Mouse (Mus musculus): Measurements from ENCODE around the gene Tymp. TPM values are rescaled to one million over a fixed set of nuclear protein-coding genes. Genes with fewer than 3 reads are reported as not detected.

Tymp gene
- polyA plus RNA-seq, 1 experiment, result 3.4 TPM

- no peaks in the 10 kb centered on the region for H3K79me2 ChIP-seq (ENCODE audit: control insufficient read depth, insufficient read depth)
- no peak overlapping the region for H3ac ChIP-seq (ENCODE audit: control insufficient read depth, insufficient read length, low read depth)
- H3K4me3 ChIP-seq (ENCODE audit: insufficient read depth, poor library complexity, severe bottlenecking), result no peak overlapping the region
- peaks cover 15% of the 10 kb centered on the region for H3K27me3 ChIP-seq (ENCODE audit: control insufficient read depth, insufficient read depth, insufficient read length)
- H3K36me3 ChIP-seq (ENCODE audit: control insufficient read depth, insufficient read depth), result no peaks in the 10 kb centered on the region
- no peaks in the 10 kb centered on the region for H3K79me3 ChIP-seq (ENCODE audit: low read depth)
- TF ChIP-seq FOSL1 (IDR thresholded peaks at IDR 0.05; ENCODE audit: insufficient read depth, low read length, poor library complexity, severe bottlenecking), result no peak
- no peak for TF ChIP-seq MYOG (IDR thresholded peaks at IDR 0.05; ENCODE audit: control insufficient read depth, extremely low read depth, insufficient read length)
- TF ChIP-seq MYOD1 (IDR thresholded peaks at IDR 0.05; ENCODE audit: control insufficient read depth, insufficient read length, low read depth), result no peak
- TF ChIP-seq CEBPB (IDR thresholded peaks at IDR 0.05; ENCODE audit: low read depth), result no peak
- no peak for TF ChIP-seq MAX (IDR thresholded peaks at IDR 0.05)
- no peak for TF ChIP-seq CTCF (IDR thresholded peaks at IDR 0.05; ENCODE audit: control insufficient read depth, insufficient read depth, insufficient read length)
- no peak for TF ChIP-seq USF1 (IDR thresholded peaks at IDR 0.05; ENCODE audit: low read depth)
Observed at GRCm38 (mm10) chr15:89406691-89407090, 29.9 kb upstream of the Tymp start.

GRCm38 (mm10) chr15:89404831-89405623 lies 28.2 kb upstream of the Tymp start:
- Histone ChIP-seq H3ac (ENCODE audit: control insufficient read depth, insufficient read length, low read depth) (no peak overlapping the region), H3K79me3 (ENCODE audit: low read depth) (no peaks in the 10 kb centered on the region), H3K79me2 (ENCODE audit: control insufficient read depth, insufficient read depth) (no peaks in the 10 kb centered on the region), H3K4me3 (ENCODE audit: insufficient read depth, poor library complexity, severe bottlenecking) (no peak overlapping the region), H3K36me3 (ENCODE audit: control insufficient read depth, insufficient read depth) (no peaks in the 10 kb centered on the region), H3K27me3 (ENCODE audit: control insufficient read depth, insufficient read depth, insufficient read length) (peaks cover 19% of the 10 kb centered on the region)
- no peak for TF ChIP-seq MYOD1 (IDR thresholded peaks at IDR 0.05; ENCODE audit: control insufficient read depth, insufficient read length, low read depth)
- TF ChIP-seq USF1 (IDR thresholded peaks at IDR 0.05; ENCODE audit: low read depth), result peak; percentile 33

DNA sequence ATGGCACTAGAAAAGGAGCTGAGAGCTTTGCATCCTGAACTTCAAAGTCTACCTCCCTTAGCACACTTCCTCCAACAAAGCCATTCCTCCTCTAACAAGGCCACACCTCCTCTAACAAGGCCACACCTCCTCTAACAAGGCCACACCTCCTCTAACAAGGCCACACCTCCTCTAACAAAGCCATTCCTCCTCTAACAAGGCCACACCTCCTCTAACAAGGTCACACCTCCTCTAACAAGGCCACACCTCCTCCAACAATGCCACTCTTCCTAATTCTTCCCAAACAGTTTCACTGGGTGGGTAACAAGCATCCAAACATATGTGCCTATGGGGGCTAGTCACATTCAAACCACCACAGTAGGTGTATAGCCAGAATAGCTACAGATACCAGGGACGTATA lies 25.6 kb upstream of the Tymp start:
- Histone ChIP-seq H3K36me3 (ENCODE audit: control insufficient read depth, insufficient read depth) (no peaks in the 10 kb centered on the region), H3K79me3 (ENCODE audit: low read depth) (no peaks in the 10 kb centered on the region), H3K27me3 (ENCODE audit: control insufficient read depth, insufficient read depth, insufficient read length) (peaks cover 29% of the 10 kb centered on the region), H3ac (ENCODE audit: control insufficient read depth, insufficient read length, low read depth) (no peak overlapping the region), H3K4me3 (ENCODE audit: insufficient read depth, poor library complexity, severe bottlenecking) (no peak overlapping the region), H3K79me2 (ENCODE audit: control insufficient read depth, insufficient read depth) (no peaks in the 10 kb centered on the region)
- TF ChIP-seq USF1 (IDR thresholded peaks at IDR 0.05; ENCODE audit: low read depth) (no peak), MYOG (IDR thresholded peaks at IDR 0.05; ENCODE audit: control insufficient read depth, extremely low read depth, insufficient read length) (no peak), CEBPB (IDR thresholded peaks at IDR 0.05; ENCODE audit: low read depth) (no peak), MAX (IDR thresholded peaks at IDR 0.05) (no peak), FOSL1 (IDR thresholded peaks at IDR 0.05; ENCODE audit: insufficient read depth, low read length, poor library complexity, severe bottlenecking) (no peak), MYOD1 (IDR thresholded peaks at IDR 0.05; ENCODE audit: control insufficient read depth, insufficient read length, low read depth) (no peak), CTCF (IDR thresholded peaks at IDR 0.05; ENCODE audit: control insufficient read depth, insufficient read depth, insufficient read length) (no peak)

GRCm38 (mm10) chr15:89399716-89400115 lies 22.9 kb upstream of the Tymp start:
- Histone ChIP-seq H3K27me3 (ENCODE audit: control insufficient read depth, insufficient read depth, insufficient read length) (peaks cover 36% of the 10 kb centered on the region), H3ac (ENCODE audit: control insufficient read depth, insufficient read length, low read depth) (no peak overlapping the region), H3K79me3 (ENCODE audit: low read depth) (no peaks in the 10 kb centered on the region), H3K4me3 (ENCODE audit: insufficient read depth, poor library complexity, severe bottlenecking) (no peak overlapping the region), H3K36me3 (ENCODE audit: control insufficient read depth, insufficient read depth) (no peaks in the 10 kb centered on the region), H3K79me2 (ENCODE audit: control insufficient read depth, insufficient read depth) (no peaks in the 10 kb centered on the region)
- TF ChIP-seq MYOD1 (IDR thresholded peaks at IDR 0.05; ENCODE audit: control insufficient read depth, insufficient read length, low read depth), result no peak
- TF ChIP-seq MAX (IDR thresholded peaks at IDR 0.05), result no peak
- TF ChIP-seq CTCF (IDR thresholded peaks at IDR 0.05; ENCODE audit: control insufficient read depth, insufficient read depth, insufficient read length), result no peak
- TF ChIP-seq MYOG (IDR thresholded peaks at IDR 0.05; ENCODE audit: control insufficient read depth, extremely low read depth, insufficient read length), result no peak
- TF ChIP-seq CEBPB (IDR thresholded peaks at IDR 0.05; ENCODE audit: low read depth), result no peak
- TF ChIP-seq FOSL1 (IDR thresholded peaks at IDR 0.05; ENCODE audit: insufficient read depth, low read length, poor library complexity, severe bottlenecking), result no peak
- no peak for TF ChIP-seq USF1 (IDR thresholded peaks at IDR 0.05; ENCODE audit: low read depth)

DNA sequence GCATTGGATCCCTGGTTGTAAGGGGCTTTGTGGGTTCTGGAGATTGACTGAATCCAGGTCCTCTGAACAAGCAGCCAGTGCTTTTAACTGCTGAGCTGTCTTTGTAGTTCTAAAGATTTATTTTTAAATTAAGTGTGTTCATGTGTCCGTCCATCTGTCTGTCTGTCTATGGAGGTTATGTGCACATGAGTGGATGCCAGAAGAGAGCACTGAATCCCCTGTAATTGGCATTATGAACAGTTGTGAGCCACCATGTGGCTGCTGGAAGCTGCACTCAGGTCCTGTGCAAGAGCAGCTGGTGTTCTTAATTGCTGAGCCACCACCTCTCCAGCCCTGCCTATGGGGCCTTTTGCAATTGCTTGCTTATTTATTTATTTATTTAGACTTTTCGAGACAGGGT lies 21.3 kb upstream of the Tymp start:
- Histone ChIP-seq H3K36me3 (ENCODE audit: control insufficient read depth, insufficient read depth) (no peaks in the 10 kb centered on the region), H3K4me3 (ENCODE audit: insufficient read depth, poor library complexity, severe bottlenecking) (no peak overlapping the region), H3K27me3 (ENCODE audit: control insufficient read depth, insufficient read depth, insufficient read length) (peaks cover 31% of the 10 kb centered on the region), H3ac (ENCODE audit: control insufficient read depth, insufficient read length, low read depth) (no peak overlapping the region), H3K79me3 (ENCODE audit: low read depth) (no peaks in the 10 kb centered on the region), H3K79me2 (ENCODE audit: control insufficient read depth, insufficient read depth) (no peaks in the 10 kb centered on the region)
- TF ChIP-seq FOSL1 (IDR thresholded peaks at IDR 0.05; ENCODE audit: insufficient read depth, low read length, poor library complexity, severe bottlenecking) (no peak), CEBPB (IDR thresholded peaks at IDR 0.05; ENCODE audit: low read depth) (no peak), MAX (IDR thresholded peaks at IDR 0.05) (no peak), MYOD1 (IDR thresholded peaks at IDR 0.05; ENCODE audit: control insufficient read depth, insufficient read length, low read depth) (no peak), CTCF (IDR thresholded peaks at IDR 0.05; ENCODE audit: control insufficient read depth, insufficient read depth, insufficient read length) (no peak), USF1 (IDR thresholded peaks at IDR 0.05; ENCODE audit: low read depth) (no peak), MYOG (IDR thresholded peaks at IDR 0.05; ENCODE audit: control insufficient read depth, extremely low read depth, insufficient read length) (no peak)

- Histone ChIP-seq H3K79me3 (ENCODE audit: low read depth) (no peaks in the 10 kb centered on the region), H3K36me3 (ENCODE audit: control insufficient read depth, insufficient read depth) (no peaks in the 10 kb centered on the region), H3K79me2 (ENCODE audit: control insufficient read depth, insufficient read depth) (no peaks in the 10 kb centered on the region), H3ac (ENCODE audit: control insufficient read depth, insufficient read length, low read depth) (no peak overlapping the region), H3K4me3 (ENCODE audit: insufficient read depth, poor library complexity, severe bottlenecking) (no peak overlapping the region), H3K27me3 (ENCODE audit: control insufficient read depth, insufficient read depth, insufficient read length) (peaks cover 39% of the 10 kb centered on the region)
- no peak for TF ChIP-seq FOSL1 (IDR thresholded peaks at IDR 0.05; ENCODE audit: insufficient read depth, low read length, poor library complexity, severe bottlenecking)
- no peak for TF ChIP-seq CTCF (IDR thresholded peaks at IDR 0.05; ENCODE audit: control insufficient read depth, insufficient read depth, insufficient read length)
- TF ChIP-seq MYOG (IDR thresholded peaks at IDR 0.05; ENCODE audit: control insufficient read depth, extremely low read depth, insufficient read length), result no peak
- no peak for TF ChIP-seq MYOD1 (IDR thresholded peaks at IDR 0.05; ENCODE audit: control insufficient read depth, insufficient read length, low read depth)
- TF ChIP-seq USF1 (IDR thresholded peaks at IDR 0.05; ENCODE audit: low read depth), result no peak
- no peak for TF ChIP-seq CEBPB (IDR thresholded peaks at IDR 0.05; ENCODE audit: low read depth)
- no peak for TF ChIP-seq MAX (IDR thresholded peaks at IDR 0.05)
Observed at GRCm38 (mm10) chr15:89396883-89397282, 20.0 kb upstream of the Tymp start.

Data from C2C12 (cell line).